Mouse (Mus musculus) urinary bladder, postnatal 4 days (tissue): ENCODE data around the gene Phb2.
"Not testable (repeated sequence)": the region's sequence is repeated elsewhere in the genome, so short reads cannot be mapped to it uniquely, and the experiment has no call there.

Experiments
- DNase-seq, 2 experiments: peaks; one replicate each; pipeline ENCODE4 v3.0.0; 2021 to 2022; ENCODE audit warnings: low spot score in 2 of 2

The Phb2 gene

GRCm38 (mm10) chr6:124711824-124712782, at the start of gene Phb2, which contains the start of gene Emg1:
Phb2 (plus strand) TSS chr6:124712336.
Emg1 (minus strand) TSS chr6:124712178.
- DNase-seq = peak; percentile 97 to 98

GRCm38 (mm10) chr6:124662477-124663423, 49.4 kb upstream of the Phb2 start, which contains the start of gene Lpcat3:
Lpcat3 (plus strand) TSS chr6:124663027.
- peak; percentile 98 to 99 for DNase-seq

GRCm38 (mm10) chr6:124663424-124663795, 48.7 kb upstream of the Phb2 start:
- DNase-seq = no peak

- DNase-seq = no peak
Observed at GRCm38 (mm10) chr6:124664256-124664655, 47.9 kb upstream of the Phb2 start.

GRCm38 (mm10) chr6:124665011-124665410, 47.1 kb upstream of the Phb2 start:
- no peak for DNase-seq

- DNase-seq = no peak
Observed at GRCm38 (mm10) chr6:124669234-124669859, 42.8 kb upstream of the Phb2 start.

GRCm38 (mm10) chr6:124670281-124670900, 41.7 kb upstream of the Phb2 start:
- no peak for DNase-seq

GRCm38 (mm10) chr6:124672100-124672499, 40.0 kb upstream of the Phb2 start:
- DNase-seq = no peak

GRCm38 (mm10) chr6:124673619-124674018, 38.5 kb upstream of the Phb2 start:
- DNase-seq = no peak

- DNase-seq = no peak
Observed at GRCm38 (mm10) chr6:124674591-124674990, 37.5 kb upstream of the Phb2 start.

- DNase-seq = no peak
Observed at GRCm38 (mm10) chr6:124676171-124676570, 36.0 kb upstream of the Phb2 start.

- no peak for DNase-seq
Observed at GRCm38 (mm10) chr6:124678769-124679168, 33.4 kb upstream of the Phb2 start.

- DNase-seq = no peak
Observed at GRCm38 (mm10) chr6:124679486-124679885, 32.6 kb upstream of the Phb2 start.

GRCm38 (mm10) chr6:124682291-124682690, 29.8 kb upstream of the Phb2 start:
- not testable (repeated sequence) for DNase-seq

- DNase-seq = peak in 1 of 2 experiments; percentile 44
Observed at GRCm38 (mm10) chr6:124683591-124684417, 28.3 kb upstream of the Phb2 start.

GRCm38 (mm10) chr6:124685606-124686386, 26.3 kb upstream of the Phb2 start:
- DNase-seq = no peak

- not testable (repeated sequence) for DNase-seq
Observed at GRCm38 (mm10) chr6:124686644-124687043, 25.5 kb upstream of the Phb2 start.

GRCm38 (mm10) chr6:124688151-124688758, 23.9 kb upstream of the Phb2 start:
- DNase-seq = no peak

GRCm38 (mm10) chr6:124689011-124689410, 23.1 kb upstream of the Phb2 start:
- DNase-seq = no peak
